Mouse (Mus musculus): ENCODE data around the gene Ppib. TPM values are rescaled to one million over a fixed set of nuclear protein-coding genes. Genes with fewer than 3 reads are reported as not detected.

Gene Ppib
- polyA plus RNA-seq, 1 experiment, result 31.6 TPM

DNA sequence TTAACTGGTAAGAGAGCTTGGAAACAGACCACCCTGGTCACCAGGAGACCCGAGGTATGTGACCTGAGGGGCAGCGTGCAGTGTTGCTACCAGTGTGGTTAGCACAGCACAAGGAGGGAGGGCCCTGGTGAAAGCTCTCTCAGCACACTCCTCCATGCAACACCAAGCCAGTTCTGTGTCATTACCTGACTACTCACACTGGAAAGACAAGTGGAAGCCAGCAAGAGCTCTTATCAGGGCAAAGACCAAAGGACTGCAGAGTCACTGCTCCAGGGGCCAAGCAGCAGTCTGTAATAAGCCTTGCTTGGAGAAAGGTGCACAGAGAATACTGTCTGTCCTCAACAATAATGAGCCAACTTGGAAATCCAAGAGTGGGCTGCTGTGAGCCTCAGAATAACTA, 32.6 kb downstream of the Ppib start:
- TF ChIP-seq GATA1 (IDR thresholded peaks at IDR 0.05; ENCODE audit: low read length), result no peak

GRCm38 (mm10) chr9:66101577-66101976, 41.6 kb downstream of the Ppib start:
- no peak for TF ChIP-seq GATA1 (IDR thresholded peaks at IDR 0.05; ENCODE audit: low read length)

DNA sequence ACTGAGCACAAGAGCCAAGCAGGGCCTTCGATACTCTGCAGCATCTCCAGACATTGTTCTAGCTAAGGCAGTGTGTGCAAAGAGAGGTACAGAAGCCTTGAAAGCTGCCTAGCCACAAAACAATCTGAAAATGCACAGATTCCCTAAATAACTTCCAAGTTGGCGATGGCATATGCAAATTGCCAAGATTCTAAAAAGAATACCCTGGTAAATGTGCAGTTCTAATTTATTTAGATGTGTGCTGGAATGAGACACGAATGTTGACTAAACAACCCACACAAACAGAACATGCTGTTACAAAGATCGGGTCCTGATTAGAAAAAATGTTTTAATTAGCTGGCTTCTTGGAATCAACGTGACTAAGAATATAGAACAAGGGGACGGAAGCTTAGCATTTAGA, 42.6 kb downstream of the Ppib start:
- TF ChIP-seq GATA1 (IDR thresholded peaks at IDR 0.05; ENCODE audit: low read length), result no peak

GRCm38 (mm10) chr9:66104601-66105000, 44.6 kb downstream of the Ppib start:
- no peak for TF ChIP-seq GATA1 (IDR thresholded peaks at IDR 0.05; ENCODE audit: low read length)

DNA sequence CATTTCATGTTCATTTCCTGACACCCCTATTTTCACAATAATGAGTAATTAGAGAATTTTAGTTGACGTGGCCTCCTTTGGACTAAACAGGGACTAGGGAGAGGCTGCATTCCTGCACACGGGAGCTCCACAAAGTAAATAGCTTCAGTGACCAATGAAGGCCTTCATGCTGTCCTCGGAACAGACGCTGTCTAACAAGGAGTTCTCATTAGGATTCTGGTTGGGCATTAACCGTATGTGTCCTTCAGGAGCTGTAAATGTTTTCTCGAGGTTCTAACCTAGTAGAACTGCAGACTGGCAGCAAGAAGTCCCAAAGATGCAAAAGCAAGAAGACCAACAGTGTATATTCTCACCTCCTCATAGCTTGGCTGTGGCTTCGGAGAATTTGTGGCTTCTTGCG, 45.1 kb downstream of the Ppib start:
- no peak for TF ChIP-seq GATA1 (IDR thresholded peaks at IDR 0.05; ENCODE audit: low read length)

DNA sequence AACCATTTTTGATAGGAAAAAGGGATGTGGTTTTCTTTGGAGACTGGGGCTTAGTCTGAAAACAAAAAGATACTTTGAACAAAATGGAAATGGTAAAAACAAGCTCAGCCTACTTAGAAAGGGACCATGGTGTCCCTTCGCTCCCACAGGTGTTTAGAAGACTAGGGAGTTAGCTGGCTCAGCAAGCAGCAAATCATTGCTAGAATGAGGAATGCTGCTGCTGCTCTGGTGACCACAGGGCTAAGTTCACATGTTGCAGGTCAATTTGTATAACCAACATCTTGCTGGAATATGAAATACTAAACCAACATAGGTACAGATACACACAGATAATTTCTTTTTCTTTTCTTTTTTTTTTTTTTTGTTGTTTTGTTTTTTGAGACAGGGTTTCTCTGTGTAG, 49.6 kb downstream of the Ppib start:
- TF ChIP-seq GATA1 (IDR thresholded peaks at IDR 0.05; ENCODE audit: low read length), result no peak

DNA sequence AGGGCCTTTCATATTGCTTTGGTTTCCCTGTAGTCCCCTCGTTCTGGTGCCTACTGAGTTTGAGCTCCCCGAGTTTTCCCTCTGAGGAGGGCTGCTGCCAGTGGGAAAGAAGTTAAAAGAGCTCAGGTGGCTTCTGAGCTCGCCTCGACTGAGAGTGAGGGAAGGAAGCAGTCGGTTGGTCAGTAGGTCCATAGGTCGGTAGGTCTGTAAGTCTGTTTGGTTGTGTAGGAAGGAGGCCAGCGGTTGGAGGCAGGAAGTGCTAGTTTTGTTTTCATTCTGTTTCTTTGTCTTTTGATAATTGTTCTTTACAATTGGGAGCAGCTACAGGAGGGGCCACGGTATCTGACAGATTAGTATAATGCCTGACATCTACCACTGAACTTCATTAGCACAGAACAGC, 50.1 kb downstream of the Ppib start:
- TF ChIP-seq GATA1 (IDR thresholded peaks at IDR 0.05; ENCODE audit: low read length), result no peak

- TF ChIP-seq GATA1 (IDR thresholded peaks at IDR 0.05; ENCODE audit: low read length), result no peak
Observed at GRCm38 (mm10) chr9:66110611-66111379, 50.8 kb downstream of the Ppib start.

DNA sequence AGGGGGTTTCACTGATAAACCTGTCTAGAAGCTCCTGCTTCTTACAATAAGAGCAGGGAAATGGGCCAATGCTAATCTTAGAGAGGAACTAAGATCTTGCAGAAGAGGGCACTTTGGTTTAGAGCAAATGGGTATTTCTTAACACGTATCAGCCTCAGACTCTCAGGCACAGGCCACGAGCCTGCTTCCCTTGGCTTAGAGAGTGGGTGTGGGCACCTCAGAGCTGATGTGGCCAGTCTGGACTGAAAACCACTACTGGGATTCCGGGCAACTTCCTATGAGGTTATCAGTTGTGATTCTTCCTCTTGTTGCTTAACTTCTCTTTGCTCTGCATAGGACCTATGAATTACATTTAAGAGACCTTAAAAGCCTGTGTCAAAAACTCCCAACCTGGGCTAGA, 54.3 kb downstream of the Ppib start:
- no peak for TF ChIP-seq GATA1 (IDR thresholded peaks at IDR 0.05; ENCODE audit: low read length)

Other genes starting within 250 kb of the Ppib start
- 48.1 and 92.4 TPM in 2 replicates for gene Zfp609, start 232.7 kb upstream of the Ppib start, polyA plus RNA-seq (2012)
- gene Pclaf, start 170.0 kb upstream of the Ppib start, polyA plus RNA-seq (2012), result 1.4 and 2.1 TPM in 2 replicates
- 1.9 and 3.3 TPM in 2 replicates for gene Trip4, start 151.4 kb upstream of the Ppib start, polyA plus RNA-seq (2012)
- 6.5 and 8.1 TPM in 2 replicates for gene Csnk1g1, start 151.3 kb upstream of the Ppib start, polyA plus RNA-seq (2012)
- 0.02 TPM in 1 of 2 replicates, not detected in the other for gene Snx22, start 9.5 kb downstream of the Ppib start, polyA plus RNA-seq (2012)
- gene Snx1, start 66.4 kb downstream of the Ppib start, polyA plus RNA-seq (2012), result 211 and 311 TPM in 2 replicates
- gene Ciao2a, start 66.4 kb downstream of the Ppib start, polyA plus RNA-seq (2012), result 19.6 and 24.0 TPM in 2 replicates
- gene Dapk2, start 98.0 kb downstream of the Ppib start, polyA plus RNA-seq (2012), result 20.6 and 28.5 TPM in 2 replicates

Measured in G1E-ER4 (cell line).